Mouse (Mus musculus) liver, embryonic 13.5 days (tissue): ENCODE results near the gene B230217C12Rik. TPM values are rescaled to one million over a fixed set of nuclear protein-coding genes. Genes with fewer than 3 reads are reported as not detected.

Experiments
- polyA plus RNA-seq: library from polyadenylated mRNA; unstranded; fragments of >200 nt; fragmentation: Nextera tagmentation; extraction: Ambion mirVana; gene quantifications from 2 replicates; pipeline ENCODE4 v1.2.1, GENCODE M21; 2015

Gene B230217C12Rik
- polyA plus RNA-seq, 1 experiment from 2014 or later = 0.85 TPM

Other genes with a start within 250 kb of the B230217C12Rik start
- gene Epop, start 211.1 kb upstream of the B230217C12Rik start, polyA plus RNA-seq = 0.65 and 0.69 TPM in 2 replicates
- gene Mllt6, start 177.4 kb upstream of the B230217C12Rik start, polyA plus RNA-seq = 0.17 and 0.23 TPM in 2 replicates
- 11.7 and 13.3 TPM in 2 replicates for gene Cisd3, start 155.0 kb upstream of the B230217C12Rik start, polyA plus RNA-seq
- 2.3 and 3.6 TPM in 2 replicates for gene Pcgf2, start 140.3 kb upstream of the B230217C12Rik start, polyA plus RNA-seq
- gene Psmb3, start 137.4 kb upstream of the B230217C12Rik start, polyA plus RNA-seq = 335 and 374 TPM in 2 replicates
- 0.88 TPM in 2 replicates for gene Pip4k2b, start 96.1 kb upstream of the B230217C12Rik start, polyA plus RNA-seq
- 7.0 and 7.7 TPM in 2 replicates for gene Cwc25, start 74.2 kb upstream of the B230217C12Rik start, polyA plus RNA-seq
- gene 1700001P01Rik, start 64.9 kb upstream of the B230217C12Rik start, polyA plus RNA-seq = 0.19 and 0.22 TPM in 2 replicates
- 436 and 468 TPM in 2 replicates for gene Rpl23, start 58.3 kb upstream of the B230217C12Rik start, polyA plus RNA-seq
- 27.5 and 31.2 TPM in 2 replicates for gene Lasp1, start 41.8 kb upstream of the B230217C12Rik start, polyA plus RNA-seq
- 0.33 and 0.46 TPM in 2 replicates for gene Fbxo47, start 43.4 kb downstream of the B230217C12Rik start, polyA plus RNA-seq
- 0.45 and 0.58 TPM in 2 replicates for gene Plxdc1, start 145.7 kb downstream of the B230217C12Rik start, polyA plus RNA-seq
- 10.8 and 12.8 TPM in 2 replicates for gene Arl5c, start 155.4 kb downstream of the B230217C12Rik start, polyA plus RNA-seq
- 0.73 and 0.88 TPM in 2 replicates for gene Cacnb1, start 182.3 kb downstream of the B230217C12Rik start, polyA plus RNA-seq
- gene Rpl19, start 185.9 kb downstream of the B230217C12Rik start, polyA plus RNA-seq = 791 and 820 TPM in 2 replicates
- gene Stac2, start 212.7 kb downstream of the B230217C12Rik start, polyA plus RNA-seq = 0.05 TPM in 1 of 2 replicates, not detected in the other